Mouse (Mus musculus): ENCODE results near the gene Tapbp. TPM values are rescaled to one million over a fixed set of nuclear protein-coding genes. Genes with fewer than 3 reads are reported as not detected.
"Not testable (repeated sequence)": the region's sequence is repeated elsewhere in the genome, so short reads cannot be mapped to it uniquely, and the experiment has no call there.

The Tapbp gene
- polyA plus RNA-seq (2017; shearing (Covaris generic)) = 100 to 1,000 TPM; 348 to 555 TPM

DNA sequence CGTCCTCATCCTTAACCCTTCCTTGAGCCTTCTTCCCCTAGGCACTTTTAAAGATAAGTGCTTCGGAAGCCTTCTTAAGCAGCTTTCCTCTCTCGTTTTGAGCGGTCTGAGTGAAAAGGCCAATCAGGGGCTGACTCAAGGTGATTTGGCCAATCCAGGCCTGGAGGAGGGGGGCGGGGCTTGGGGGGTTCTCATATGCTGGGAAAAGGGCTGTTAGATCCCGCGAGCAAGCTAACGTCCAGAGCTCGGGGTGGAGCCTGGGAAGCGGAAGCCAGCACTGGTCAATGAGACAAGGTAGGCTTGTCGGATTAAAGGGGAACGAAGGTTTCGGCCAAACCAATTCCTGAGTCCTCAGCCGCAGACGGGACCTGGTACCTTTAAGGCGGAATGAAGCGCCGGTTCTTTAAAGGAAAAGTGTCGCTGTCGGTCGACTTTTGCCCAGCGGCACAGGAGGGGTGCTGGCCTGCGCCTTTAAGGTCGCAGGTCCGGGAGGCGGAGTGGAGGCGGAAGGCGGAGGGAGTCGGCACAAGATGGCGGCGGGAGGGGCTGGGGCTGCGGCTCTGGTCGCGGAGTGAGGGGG, at the start of gene Tapbp, which contains the start of gene Zbtb22:
Tapbp (plus strand) TSS at position 229 of the 580 bp plus-strand sequence.
Zbtb22 (plus strand) TSS at position 234 of the 580 bp plus-strand sequence.
- ATAC-seq = peak; percentile 70

DNA sequence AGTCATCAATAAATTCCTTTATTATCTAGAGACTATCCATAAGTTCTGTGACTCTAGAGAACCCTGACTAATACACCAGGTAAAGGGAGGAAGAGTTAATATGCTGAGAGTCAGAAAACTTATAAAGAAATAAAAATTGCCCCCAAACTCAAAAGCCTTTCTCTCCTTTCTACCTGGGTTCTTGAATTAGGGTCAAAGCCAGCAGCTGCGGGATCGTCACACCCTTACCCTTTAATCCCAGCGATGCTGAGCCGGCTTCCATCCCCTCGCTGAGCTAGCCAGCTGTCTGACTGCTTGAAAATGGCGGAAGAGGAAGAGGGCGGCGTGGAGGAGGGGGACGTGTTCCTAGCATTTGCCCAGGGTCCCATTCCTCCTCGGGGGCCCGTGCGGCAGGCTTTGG, 42.2 kb upstream of the Tapbp start, which contains the start of gene Gm7029:
Gm7029 (plus strand) TSS at position 301 of the 400 bp plus-strand sequence.
- ATAC-seq = not testable (repeated sequence)

DNA sequence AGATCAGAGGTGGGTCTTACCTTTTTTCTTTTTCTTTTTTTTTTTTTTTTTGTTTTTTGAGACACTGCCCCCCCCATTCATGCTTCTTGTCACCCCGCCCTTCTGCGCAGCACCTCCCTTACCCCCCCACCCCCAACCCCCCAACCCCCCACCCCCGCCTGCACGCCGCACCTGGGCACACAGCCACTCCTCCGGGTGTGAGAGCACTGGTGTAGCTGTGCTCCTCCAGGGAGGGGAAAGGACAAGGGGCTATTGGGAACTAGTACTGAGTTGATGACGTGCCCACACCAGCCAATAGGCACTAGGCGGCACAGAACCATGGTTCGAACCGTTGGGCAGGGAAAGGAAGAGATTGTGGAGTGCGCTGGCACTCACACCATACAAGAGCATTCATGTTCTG, 41.3 kb upstream of the Tapbp start:
- no peak for ATAC-seq

DNA sequence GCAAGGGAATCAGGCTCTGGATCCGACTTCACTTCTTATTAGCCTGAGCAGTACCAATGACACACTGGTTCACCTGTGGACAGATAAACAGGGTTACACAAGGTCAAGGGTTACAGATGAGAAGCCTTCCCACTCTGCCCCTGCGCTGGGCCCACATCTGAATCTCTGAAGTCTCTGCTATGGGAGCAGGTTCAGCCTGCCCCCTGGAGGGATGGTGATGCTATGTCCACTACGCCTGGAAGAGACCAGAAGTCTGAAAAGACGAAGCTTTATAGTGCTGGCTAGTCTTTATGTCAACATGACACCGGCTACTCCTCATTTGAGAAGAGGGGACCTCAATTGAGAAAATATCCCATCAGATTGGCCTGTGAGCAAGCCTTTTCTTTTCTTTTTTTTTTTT, 39.9 kb upstream of the Tapbp start:
- ATAC-seq = not testable (repeated sequence)

DNA sequence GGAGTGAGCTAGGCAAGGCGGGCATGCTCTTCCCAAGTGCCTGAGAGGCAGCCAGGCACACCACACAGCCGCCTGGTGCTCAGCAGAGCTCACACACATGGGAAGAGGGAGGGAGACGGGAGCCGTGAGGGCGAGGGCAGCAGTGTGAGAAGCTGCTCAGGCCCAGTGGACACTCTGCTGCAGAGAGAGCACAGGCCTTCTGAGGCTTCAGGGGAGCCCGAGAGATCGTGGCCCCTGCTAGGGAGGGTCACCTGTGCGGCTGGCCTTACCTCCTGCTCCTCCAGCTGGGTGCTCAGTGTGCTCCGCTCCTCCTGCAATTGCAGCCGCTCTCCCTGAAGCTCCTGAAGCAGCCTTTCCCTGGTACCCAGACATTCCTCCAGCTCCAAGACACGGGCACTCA, 31.4 kb upstream of the Tapbp start:
- ATAC-seq = not testable (repeated sequence)

DNA sequence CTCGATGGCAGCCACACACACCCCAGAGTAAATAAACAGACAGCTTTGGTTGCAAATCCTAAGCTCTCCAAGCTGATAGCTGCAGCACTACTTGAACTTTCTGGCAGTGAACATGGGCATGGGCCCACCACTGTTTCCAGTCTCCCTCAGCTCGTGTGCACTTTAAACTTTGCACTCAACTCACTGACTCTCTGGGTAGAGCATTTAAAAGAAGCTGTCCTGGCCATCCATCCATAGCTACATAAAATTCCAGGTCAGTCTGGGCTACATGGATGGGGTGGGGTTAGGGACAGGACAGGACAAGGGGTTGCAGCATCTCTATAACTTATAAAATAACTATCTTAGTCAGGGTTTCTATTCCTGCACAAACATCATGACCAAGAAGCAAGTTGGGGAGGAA, 27.9 kb upstream of the Tapbp start:
- not testable (repeated sequence) for ATAC-seq

DNA sequence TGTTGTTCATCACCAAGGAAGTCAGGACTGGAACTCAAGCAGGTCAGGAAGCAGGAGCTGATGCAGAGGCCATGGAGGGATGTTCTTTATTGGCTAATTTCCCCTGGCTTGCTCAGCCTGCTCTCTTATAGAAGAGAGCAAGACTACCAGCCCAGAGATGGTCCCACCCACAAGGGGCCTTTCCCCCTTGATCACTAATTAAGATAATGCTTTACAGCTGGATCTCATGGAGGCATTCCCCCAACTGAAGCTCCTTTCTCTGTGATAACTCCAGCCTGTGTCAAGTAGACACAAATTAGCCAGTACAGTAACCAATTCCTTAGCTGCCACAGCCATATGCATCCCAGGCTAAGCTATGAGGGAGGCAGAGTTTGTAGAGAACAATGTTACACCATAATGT, 27.5 kb upstream of the Tapbp start:
- not testable (repeated sequence) for ATAC-seq

DNA sequence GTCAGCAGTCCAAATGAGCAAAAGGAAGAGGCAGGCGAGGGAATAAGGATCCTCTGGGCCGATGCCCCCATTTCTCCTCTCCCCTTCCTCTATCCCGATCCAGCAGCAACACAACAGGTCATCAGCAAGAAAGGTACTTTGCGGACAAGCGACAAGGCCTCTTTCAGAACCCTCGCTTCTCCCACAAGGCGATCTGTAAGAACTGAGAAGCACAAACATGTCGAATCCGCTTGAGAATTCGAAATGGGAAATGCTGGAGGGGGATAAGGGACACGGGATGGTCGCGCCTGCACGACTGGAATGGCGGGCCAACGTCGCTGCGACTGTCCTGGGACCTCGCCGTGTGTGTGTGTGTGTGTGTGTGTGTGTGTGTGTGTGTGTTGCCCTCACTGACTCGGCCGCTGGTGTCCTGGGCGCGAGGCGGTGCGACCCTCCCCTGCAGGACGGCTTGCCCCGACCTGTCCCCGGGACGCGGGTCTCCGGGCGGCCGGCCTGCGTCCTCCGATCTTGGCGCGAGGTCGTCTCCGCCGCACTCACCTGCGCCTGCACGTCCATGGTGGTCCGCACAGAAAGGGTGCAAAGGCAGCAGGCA, 25.7 kb upstream of the Tapbp start:
- not testable (repeated sequence) for ATAC-seq

DNA sequence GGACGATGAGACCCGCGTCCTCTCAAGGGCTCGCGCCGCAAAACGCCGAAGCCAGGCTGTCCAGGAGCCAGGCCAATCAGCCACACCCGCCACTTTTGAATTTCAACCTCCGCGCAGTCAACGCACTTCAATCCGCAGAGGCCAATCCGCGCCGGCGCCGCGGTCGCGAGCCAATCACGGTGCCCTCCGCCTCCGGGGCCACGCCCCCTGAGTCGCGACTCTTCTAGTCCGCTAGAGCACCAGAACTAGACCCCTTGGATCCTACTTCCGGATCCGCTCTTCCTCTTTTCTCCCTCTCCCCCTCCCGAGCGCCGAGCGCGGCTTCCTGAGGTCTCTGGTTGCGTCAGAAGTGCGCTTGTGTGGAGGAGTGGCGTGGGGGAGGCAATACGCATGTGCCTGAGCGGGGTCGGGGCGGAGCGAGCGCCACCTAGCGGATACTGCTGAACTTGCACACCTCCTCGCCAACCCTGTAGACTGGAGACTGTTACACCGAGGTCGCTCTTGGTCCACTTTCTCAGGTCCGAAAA, 25.1 kb upstream of the Tapbp start, which contains the start of gene Kifc1:
Kifc1 (minus strand) TSS at position 129 of the 527 bp plus-strand sequence.
- ATAC-seq = peak; percentile 99

DNA sequence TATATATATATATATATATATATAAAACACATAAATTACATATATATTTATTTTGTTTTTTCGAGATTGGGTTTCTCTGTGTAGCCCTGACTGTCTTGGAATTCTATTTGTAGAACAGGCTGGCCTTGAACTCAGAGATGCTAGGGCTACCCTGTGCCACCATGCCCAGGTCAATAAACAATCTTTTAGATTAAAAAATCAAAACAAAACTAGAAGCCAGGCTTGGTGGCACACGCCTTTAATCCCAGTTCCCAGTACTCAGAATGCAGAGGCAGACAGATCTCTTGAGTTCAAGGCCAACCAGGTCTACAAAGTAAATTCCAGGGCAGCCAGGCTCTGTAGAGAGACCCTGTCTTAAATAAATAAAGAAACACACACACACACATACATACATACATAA, 24.3 kb upstream of the Tapbp start:
- no peak for ATAC-seq

DNA sequence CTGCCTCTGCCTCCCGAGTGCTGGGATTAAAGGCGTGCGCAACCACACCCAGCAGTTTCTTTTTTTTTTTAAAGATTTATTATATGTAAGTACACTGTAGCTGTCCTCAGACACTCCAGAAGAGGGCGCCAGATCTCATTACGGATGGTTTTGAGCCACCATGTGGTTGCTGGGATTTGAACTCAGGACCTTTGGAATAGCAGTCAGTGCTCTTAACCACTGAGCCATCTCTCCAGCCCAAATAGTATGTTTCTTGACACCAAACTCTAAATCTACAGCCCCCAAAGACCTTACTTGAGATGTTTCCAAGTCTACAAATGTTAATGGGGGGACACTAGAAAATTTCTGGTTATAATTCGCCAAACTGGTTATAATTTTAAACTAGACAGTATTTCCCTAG, 23.8 kb upstream of the Tapbp start:
- not testable (repeated sequence) for ATAC-seq

DNA sequence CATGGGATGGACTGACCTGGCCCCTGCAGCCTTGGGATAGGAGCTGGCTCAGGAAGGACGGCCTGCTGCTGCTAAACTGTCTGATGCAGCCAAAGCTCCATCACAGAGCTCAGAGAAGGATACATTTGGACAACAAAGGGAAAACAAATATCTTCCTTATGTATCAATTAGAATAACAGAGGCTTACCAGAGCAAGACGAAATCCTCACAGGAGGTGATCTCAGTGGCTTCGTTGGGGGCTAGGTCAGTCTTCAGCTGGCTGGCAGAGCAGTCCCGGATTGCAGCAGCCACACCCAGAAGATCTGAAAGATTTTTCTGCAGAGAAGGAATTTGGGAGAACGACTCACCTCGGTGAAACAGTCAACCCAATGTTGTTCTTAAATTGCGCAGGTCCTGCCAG, 23.3 kb upstream of the Tapbp start:
- no peak for ATAC-seq

DNA sequence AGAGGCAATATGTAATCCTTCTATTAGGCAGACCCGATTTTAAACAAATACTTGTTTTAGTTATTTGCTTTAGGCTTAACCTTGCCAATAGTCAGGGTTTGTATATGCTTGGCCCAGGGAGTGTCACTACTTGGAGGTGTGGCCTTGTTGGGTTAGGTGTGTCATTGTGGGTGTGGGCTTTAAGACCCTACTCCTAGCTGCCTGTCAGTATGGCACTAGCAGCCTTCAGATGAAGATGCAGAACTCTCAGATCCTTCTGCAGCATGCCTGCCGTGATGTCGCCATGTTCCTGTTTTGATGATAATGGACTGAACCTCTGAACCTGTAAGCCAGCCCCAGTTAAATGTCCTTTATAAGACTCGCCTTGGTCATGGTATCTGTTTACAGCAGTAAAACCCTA, 22.7 kb upstream of the Tapbp start:
- ATAC-seq = not testable (repeated sequence)

DNA sequence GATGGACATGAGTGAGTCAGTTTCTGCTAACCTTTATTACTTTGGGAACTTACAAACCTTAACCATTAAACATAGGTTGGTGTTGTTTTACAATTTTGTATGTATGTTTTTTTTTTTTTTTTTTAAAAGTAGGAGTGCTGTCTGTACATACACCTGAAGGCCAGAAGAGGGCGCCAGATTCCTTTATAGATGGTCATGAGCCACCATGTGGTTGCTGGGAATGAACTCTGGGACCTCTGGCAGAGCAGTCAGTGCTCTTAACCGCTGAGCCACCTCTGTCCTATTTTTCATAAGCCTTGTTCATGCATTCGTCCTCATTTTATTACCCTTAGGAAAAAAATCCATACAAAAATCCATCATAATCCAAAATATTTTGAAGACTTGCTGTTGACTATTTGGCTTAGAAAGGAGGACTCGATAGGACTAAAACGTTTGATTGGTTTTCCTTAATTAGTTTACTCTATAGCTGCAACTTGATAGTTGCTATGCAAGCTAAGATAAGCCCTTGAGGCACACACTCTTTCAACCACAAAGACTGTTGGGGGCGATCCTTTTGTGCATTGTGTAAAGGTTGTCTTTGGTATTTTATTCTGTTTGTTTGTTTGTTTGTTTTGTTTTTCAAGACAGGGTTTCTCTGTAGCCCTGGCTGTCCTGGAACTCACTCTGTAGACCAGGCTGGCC, 18.4 kb upstream of the Tapbp start:
- ATAC-seq = peak; percentile 58

DNA sequence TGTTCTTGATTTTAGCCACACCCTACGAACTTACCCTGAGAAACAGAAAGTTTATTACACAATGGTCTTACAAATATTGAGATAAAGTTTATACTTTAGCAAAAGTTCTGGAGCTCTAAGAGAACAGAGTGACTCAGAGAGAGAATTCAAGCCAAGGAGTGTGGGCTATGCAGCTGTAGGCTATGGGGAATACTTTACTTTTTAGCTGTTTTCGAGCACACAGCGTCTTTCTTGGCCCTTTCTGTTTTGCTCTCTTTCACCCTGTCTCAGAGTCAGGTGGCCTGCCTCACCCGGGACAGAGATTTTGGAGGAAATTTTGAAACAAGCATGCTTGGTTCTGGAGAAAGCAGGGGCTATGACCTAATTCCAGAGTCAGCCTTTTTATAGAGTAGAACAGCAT, 17.5 kb upstream of the Tapbp start:
- not testable (repeated sequence) for ATAC-seq

DNA sequence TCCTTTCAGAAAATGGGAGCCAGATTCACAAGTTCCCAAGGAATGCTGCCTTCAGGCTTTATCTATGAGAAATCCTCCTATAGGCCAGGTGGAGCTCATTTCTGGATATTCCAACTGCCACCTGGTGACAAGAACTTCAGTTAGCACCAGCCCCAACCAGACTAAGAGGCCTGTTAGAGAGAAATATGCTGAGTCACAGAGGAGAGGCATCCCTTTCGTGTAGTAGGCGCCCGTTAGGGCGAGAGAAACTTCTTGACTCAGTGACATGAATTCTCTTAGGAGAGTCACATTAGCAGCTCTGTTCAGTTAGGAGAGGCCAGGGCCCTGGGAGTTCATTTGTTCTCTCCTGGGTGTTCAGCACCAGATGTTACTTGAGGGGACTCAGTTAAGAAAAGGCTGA, 16.1 kb upstream of the Tapbp start:
- ATAC-seq = no peak

DNA sequence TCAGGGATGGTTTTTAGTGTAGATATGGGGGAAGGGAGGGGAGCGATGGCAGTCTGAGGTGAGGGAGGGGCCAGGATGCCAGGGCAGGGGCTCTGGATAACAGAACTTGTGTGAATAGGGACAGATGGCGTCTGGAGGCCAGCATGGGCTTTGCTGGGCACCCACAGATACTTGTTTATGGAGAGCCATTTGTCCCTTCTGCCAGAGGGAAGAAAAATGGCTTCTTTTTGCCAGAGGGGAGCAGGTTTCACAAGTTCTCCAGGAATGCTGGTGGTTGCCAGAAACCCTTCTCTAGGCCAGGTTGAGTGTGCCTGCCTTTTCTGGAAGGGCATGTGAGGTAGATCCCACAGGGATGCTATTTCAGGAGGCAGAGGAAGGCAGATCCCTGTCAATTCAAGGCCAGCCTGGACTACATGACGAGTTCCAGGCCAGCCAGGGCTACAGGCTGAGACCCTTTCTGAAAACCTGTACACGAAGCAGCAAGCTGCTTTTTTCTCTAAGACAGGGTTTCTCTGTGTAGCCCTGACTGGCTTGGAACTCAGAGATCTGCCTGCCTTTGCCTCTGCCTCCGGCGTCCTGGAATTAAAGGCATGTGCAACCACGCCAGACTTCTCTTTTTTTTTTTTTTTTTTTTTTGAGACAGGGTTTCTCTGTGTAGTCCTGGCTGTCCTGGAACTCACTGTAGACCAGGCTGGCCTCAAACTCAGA, 15.3 kb upstream of the Tapbp start:
- no peak for ATAC-seq

DNA sequence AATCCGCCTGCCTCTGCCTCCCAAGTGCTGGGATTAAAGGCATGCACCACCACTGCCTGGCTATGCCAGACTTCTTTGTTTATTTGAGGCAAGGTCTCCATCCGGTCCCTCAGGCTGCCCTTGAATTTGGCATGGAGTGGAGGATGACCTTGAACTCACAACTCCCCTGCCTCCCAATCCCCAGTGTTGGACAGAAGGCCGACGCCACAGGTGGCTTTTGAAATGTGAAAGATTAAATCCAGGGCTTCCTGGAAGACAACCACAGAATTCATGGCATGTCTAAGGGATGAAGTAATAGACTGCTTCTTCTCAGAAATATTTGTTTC, 14.7 kb upstream of the Tapbp start:
- no peak for ATAC-seq

DNA sequence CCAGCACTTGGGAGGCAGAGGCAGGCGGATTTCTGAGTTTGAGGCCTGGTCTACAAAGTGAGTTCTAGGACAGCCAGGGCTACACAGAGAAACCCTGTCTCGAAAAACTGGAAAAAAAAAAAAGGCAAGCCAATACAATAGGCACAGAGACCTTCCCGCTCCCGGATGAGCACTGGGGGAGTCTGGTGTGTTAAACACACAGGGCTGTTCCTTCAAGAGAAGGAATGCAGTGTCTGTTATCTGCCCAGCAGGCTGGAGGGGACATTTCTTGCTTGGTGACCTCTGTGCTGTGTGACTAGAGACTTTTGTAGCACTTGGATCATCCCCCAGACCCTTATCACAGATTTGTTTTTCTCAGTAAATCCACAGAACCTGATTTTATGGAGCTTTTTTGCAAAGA, 14.0 kb upstream of the Tapbp start:
- no peak for ATAC-seq

DNA sequence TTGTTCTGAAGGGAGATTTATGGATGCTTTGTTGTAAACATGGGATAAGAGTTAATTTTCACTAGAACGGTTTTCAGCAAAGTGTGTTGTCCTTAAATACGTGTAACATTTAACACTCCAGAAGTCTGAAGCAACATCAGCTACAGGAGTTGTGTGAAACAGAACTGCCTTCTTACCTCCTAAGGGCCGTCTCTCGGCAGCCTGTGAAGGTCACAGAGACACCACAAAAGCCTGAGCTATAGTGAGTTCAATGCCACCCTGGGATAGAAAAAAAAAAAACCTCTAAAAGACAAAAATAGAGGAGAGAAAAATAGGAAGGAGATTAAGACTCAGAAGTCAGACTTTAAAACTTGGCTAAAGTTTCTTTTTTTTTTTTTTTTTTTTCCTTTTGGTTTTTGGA, 13.6 kb upstream of the Tapbp start:
- ATAC-seq = no peak

DNA sequence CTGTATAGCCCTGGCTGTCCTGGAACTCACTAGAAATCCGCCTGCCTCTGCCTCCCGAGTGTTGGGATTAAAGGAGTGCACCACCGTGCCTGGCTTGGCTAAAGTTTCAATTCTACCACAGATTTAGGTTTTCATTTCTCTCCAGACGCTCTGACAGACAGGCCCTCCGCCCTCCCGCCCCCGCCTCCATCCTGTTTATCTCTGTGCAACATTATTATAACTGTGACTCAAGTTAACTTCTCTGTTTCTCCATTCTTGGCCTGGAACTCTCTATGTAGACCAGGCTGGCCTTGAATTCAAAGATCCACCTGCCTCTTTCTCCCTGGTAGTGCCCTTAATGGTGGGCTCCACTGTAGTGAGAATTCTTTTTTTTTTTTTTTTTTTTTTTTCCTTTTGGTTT, 13.2 kb upstream of the Tapbp start:
- ATAC-seq = peak; percentile 84

DNA sequence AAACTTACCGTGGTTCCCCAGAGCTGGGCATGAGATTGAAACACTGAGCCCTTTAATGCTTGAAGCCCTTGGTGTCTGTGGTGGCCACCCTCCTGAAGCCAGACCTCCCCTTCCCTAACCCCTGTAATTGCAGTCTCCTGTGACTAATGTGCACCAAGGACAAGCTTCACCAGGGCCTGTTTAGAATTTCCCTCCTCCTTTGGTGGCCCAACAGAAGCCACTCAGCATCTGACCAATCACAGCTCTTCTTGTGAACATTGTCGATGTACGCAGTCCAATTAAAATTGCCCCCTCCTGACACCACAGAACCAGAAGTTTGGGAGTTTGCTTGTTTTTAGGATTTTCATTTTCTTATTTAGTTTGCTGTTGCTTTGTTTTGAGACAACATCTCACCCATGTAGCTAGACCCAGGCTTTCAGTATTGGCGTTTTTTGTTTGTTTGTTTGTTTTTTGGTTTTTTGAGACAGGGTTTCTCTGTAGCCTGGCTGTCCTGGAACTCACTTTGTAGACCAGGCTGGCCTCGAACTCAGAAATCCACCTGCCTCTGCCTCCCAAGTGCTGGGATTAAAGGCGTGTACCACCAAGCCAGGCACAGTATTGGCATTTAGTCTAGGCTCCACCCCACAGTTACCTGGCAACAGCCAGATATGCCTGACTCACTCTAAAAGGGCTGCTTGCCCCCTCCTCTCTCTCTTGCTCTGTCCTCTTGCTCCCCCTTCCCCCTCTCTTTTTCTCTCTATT, 11.6 kb upstream of the Tapbp start:
- not testable (repeated sequence) for ATAC-seq
